Mouse (Mus musculus) naive thymus-derived CD4-positive, alpha-beta T cell, adult 2 months (primary cell): ENCODE results near the gene Omg.
A peak's percentile ranks its signal among the peaks of the same experiment; 100 is the strongest.

Experiments
- DNase-seq: peaks from one replicate; pipeline ENCODE4 v3.0.0-alpha.2; 2011; ENCODE audit warnings: low read depth

Gene Omg

GRCm38 (mm10) chr11:79515798-79516197 is 11.9 kb upstream of the Omg start:
- DNase-seq: no peak

DNA sequence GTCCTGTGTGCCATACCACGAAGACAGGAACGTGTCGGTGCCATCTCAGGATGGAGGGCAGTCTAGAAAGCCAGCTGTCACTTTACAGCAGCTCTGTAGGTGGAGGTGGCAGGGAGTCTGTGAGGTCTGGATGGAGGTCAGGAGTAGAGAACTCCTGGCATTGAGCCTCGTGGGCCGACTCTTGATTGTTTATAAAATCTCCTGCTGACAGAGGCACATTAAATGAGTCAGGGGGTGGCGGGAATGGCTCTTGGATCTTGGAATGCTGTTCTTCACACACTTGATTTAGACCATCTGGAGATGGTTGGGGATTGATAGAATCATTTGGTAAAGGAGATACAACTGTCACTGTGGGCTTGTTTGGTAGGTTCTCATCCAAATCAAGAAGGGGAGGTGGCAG is 11.4 kb upstream of the Omg start:
- no peak for DNase-seq

GRCm38 (mm10) chr11:79511970-79512369 is 8.1 kb upstream of the Omg start:
- DNase-seq: no peak

DNA sequence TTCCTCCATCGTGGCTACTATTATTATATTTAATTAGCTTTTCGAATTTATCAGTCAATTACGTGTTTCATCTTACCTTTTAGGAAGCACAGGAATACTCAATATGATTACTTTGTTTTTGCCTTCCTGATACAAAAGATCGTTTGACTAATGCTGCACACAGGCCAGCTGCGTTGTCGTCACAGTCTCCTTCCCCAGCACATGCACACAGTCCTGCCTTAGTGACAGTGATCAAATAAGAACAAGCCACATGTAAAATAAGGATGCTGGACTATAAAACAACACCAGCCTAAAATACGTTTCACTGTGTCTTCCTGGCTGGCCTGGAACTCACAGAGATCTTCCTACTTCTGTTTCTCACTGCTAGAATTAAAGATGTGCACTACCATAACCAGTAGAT is 622 bp upstream of the Omg start:
- no peak for DNase-seq

- no peak for DNase-seq
These were observed 967 bp downstream of the Omg start for GRCm38 (mm10) chr11:79502917-79503316.

GRCm38 (mm10) chr11:79494976-79495800 is 8.7 kb downstream of the Omg start:
- no peak for DNase-seq

DNA sequence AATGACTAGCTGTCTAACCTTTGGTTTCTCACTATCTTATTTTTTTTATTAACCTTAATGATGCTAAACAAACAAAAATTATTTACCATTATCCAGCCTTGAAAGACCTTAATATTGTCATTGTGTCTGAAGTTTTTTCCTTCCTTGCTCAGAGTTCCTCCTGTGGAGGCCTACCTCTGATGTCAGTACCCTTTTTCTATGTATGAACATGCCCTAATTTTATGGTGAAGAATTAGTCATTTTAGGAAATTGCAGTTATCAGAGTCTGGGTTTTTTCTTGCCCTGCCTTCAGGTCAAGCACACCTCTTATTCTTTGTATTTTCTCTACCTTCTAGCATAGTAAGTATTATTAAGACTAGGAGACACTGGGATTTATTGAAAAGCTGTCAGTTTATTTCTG is 19.2 kb downstream of the Omg start:
- DNase-seq: no peak

DNA sequence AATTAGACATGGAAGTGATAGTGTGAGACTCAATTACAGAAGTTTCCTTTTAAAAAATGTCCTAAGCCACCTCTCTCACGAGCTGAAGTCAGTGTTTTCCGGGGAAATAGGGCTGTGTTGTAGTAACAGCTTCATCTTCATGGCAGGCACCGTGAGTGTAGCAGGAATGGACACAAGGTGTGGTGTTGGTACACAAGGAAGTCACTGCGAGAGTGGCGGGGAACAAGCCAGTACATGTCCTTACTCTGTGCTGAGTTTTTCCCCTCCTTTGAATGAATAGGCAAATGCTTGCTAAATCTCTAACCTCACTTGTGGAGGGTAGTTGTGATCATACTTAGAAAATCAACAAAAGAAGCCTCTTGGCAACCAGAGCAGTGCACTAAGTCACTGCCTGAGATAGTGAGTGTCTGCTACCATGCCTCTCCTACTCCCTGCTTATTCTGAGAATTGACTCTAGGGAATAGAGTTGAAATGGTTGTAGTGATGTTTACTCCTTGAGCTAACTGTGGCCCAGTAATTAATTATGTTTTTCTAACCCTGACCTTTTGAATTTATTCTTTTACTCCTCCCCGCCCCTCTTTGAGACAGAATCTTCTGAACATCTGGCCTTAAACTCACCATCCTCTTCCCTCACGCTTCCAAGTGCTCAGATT is 19.9 kb downstream of the Omg start:
- no peak for DNase-seq

GRCm38 (mm10) chr11:79483392-79483791 is 20.5 kb downstream of the Omg start:
- no peak for DNase-seq

DNA sequence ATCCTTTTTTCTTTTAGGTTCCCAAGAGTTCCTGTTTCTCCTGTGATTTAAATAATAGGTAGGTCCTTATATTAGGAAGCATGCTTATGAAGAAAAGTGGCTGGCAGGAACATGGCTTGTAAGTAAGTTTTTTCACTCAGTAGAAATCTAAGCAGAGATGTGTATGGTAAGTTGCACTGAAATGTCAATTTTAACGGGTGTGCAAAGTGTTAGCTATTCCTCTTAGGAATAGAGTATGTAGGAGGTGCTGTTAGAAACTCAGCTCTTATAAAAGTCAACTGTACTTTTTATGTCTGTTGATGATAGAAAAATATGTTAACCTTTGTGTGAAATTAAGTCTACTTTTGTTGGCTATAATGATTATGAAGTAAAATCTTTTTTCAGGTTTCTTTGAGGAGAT is 35.8 kb downstream of the Omg start:
- DNase-seq: no peak

DNA sequence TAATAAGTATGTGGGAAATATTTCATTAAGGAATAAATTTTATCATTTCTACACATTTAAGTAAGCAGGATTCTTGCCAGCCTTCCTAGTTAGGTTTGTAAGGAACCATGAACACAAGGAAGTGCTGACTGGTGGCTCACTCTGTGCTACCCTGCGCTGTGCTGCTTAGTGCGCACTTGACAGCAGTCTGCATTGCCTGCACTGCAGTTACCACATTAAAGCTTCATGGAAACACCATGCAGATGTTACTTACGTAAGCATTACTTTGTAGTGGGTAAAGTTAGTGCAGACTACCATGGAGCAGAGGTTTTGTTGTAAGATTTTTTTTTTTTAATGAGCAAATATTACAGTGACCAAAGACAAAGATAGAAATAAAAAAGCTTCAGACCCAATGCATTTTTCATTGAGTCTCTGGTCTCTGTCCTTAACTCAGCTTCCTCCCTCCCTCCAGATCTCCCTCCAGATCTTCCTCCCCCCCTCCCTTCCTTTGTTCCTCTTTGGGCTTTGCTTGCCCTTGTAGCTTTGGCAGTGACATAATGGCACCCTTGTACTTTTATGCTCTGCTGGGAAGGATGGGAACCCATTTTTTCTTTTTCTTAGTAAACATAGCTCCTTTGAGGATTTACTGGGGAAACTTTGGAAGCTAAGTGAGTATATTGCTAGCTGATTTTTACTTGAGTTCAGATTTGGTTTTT is 43.0 kb downstream of the Omg start:
- peak; percentile 87 for DNase-seq

GRCm38 (mm10) chr11:79459846-79460245 is 44.0 kb downstream of the Omg start:
- no peak for DNase-seq

DNA sequence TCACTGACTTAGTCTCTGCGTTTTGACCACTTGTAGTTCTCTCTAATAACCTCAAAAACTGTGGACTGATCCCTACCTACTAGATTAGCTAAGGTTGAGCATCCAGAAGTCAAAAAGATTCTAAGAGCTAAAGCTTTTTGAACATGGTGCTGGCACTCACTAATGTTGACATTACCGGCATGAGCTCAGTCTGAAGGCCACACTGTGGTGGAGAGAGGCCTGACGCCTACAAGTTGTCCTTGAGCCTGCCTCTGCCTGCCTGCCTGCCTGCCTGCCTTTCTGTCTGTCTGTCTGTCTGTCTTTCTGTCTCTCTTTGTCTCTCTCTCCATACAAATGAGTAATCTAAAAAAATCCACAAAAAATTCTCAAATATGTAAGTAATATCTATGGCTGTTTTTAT is 46.0 kb downstream of the Omg start:
- DNase-seq: no peak

DNA sequence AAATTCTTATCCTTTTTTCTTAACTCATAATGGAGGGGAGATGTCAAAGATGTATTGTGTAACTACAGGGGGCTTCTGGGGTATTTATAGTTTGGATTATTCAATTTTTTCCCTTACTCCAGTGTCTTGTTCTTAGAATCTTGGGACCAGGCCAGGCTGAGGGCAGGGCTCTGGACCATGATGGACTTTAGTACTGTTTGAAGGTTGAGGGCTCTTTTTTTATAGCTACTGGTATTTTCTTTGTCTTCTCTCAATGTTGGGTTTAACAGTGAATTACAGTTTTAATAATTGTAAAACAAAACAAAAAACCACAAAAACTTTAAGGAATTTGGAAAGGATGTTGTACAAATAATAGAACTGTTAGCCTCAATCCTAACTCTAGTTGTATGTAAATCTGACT is 50.9 kb downstream of the Omg start:
- DNase-seq: no peak
